Mouse (Mus musculus) limb, embryonic 10.5 days (tissue): Measurements from ENCODE around the gene Trp53. TPM values are rescaled to one million over a fixed set of nuclear protein-coding genes. Genes with fewer than 3 reads are reported as not detected.
"Not testable (repeated sequence)": the region's sequence is repeated elsewhere in the genome, so short reads cannot be mapped to it uniquely, and the experiment has no call there.

Experiments
- DNase-seq: peaks from one replicate; pipeline ENCODE4 v3.0.0-alpha.2; 2017; ENCODE audit warnings: low spot score
- H3K27ac ChIP-seq: fragments of 300-500 bp; sonication (generic); 2 replicates; pipeline ENCODE4 v1.5.1; 2016; ENCODE audit warnings: mild to moderate bottlenecking
- H3K27me3 ChIP-seq: fragments of 300-500 bp; sonication (generic); 2 replicates; pipeline ENCODE4 v1.6.1; 2016; ENCODE audit warnings: low read depth, mild to moderate bottlenecking; ENCODE audit not compliant: poor library complexity, severe bottlenecking
- H3K36me3 ChIP-seq: fragments of 300-500 bp; sonication (generic); 2 replicates; pipeline ENCODE4 v1.6.1; 2016; ENCODE audit warnings: mild to moderate bottlenecking, moderate library complexity
- H3K4me1 ChIP-seq: fragments of 300-500 bp; sonication (generic); 2 replicates; pipeline ENCODE4 v1.6.1; 2016
- H3K4me3 ChIP-seq: fragments of 300-500 bp; sonication (generic); 2 replicates; pipeline ENCODE4 v1.5.1; 2016; ENCODE audit warnings: mild to moderate bottlenecking, moderate library complexity
- H3K9me3 ChIP-seq: fragments of 300-500 bp; sonication (generic); replicated peaks from 2 replicates; pipeline ENCODE4 v1.6.1; 2016; ENCODE audit warnings: mild to moderate bottlenecking
- WGBS: fragments of 180-500 bp; shearing (Covaris S2); methylation state at CpG from one replicate; pipeline ENCODE4 v1.1.7; 2016; 5-methylcytosine and 5-hydroxymethylcytosine counted together
- polyA plus RNA-seq: library from polyadenylated mRNA; unstranded; fragments of >200 nt; fragmentation: Nextera tagmentation; extraction: Ambion mirVana; gene quantifications from 2 replicates; pipeline ENCODE4 v1.2.1, GENCODE M21; 2016

The Trp53 gene
- polyA plus RNA-seq, 1 experiment from 2014 or later, result 243 TPM

DNA sequence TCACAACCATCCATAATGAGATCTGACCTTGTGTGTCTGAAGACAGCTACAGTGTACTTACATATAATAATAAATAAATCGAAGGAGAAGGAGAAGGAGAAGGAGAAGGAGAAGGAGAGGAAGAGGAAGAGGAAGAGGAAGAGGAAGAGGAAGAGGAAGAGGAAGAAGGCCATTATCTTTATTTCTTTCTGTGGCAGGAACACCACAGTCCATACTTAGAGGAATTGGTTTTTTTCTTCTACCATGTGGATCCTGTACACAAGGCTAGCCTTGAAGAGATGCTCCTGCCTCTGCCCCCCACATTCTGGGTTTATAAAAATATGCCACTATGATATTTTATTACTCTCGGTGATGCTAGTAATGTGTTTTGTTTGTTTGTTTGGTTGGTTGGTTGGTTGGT is 26.7 kb downstream of the Trp53 start:
- Histone ChIP-seq H3K4me3 (no peak overlapping the region), H3K4me1 (peaks cover 28% of the 10 kb centered on the region), H3K27me3 (peaks cover 39% of the 10 kb centered on the region), H3K36me3 (no peaks in the 10 kb centered on the region), H3K27ac (no peak overlapping the region), H3K9me3 (no peaks in the 10 kb centered on the region)
- DNase-seq, result no peak
- whole genome bisulfite sequencing, result 91% methylated on average over 2 of the region's 2 CpGs

- H3K36me3 ChIP-seq, result no peaks in the 10 kb centered on the region
- peaks cover 23% of the 10 kb centered on the region for H3K27me3 ChIP-seq
- WGBS, result 90% methylated on average over 3 of the region's 3 CpGs
- DNase-seq, result no peak
- no peaks in the 10 kb centered on the region for H3K9me3 ChIP-seq
- H3K4me3 ChIP-seq, result no peak overlapping the region
- H3K4me1 ChIP-seq, result peaks cover 32% of the 10 kb centered on the region
- H3K27ac ChIP-seq, result no peak overlapping the region
These were observed 28.4 kb downstream of the Trp53 start for GRCm38 (mm10) chr11:69608525-69608924.

DNA sequence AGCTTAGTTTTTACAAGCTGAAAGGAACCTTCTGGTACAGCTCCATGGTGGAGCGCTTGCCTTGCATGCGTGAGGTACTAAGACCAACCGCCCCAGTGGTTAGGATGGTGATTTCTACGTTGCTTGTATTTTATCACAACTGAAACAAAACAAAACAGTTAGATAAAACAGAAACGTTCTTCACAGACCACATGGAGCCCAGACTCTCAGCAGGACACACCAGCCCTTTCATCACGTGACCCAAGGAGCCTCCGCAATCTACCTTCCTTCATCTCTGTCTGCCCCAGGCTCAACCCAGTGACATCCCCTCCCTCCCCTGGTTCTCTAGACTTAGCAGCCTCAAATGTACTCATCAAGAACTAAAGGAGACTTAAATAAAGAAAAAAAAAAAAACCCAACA is 29.3 kb downstream of the Trp53 start:
- H3K9me3 ChIP-seq, result no peaks in the 10 kb centered on the region
- DNase-seq, result no peak
- H3K4me1 ChIP-seq, result peaks cover 30% of the 10 kb centered on the region
- peaks cover 14% of the 10 kb centered on the region for H3K27me3 ChIP-seq
- 63% methylated on average over 7 of the region's 7 CpGs for WGBS
- no peak overlapping the region for H3K27ac ChIP-seq
- H3K4me3 ChIP-seq, result no peak overlapping the region
- no peaks in the 10 kb centered on the region for H3K36me3 ChIP-seq

GRCm38 (mm10) chr11:69610899-69611298 is 30.7 kb downstream of the Trp53 start:
- Histone ChIP-seq H3K4me1 (peaks cover 15% of the 10 kb centered on the region), H3K36me3 (no peaks in the 10 kb centered on the region), H3K9me3 (no peaks in the 10 kb centered on the region), H3K27me3 (peaks cover 12% of the 10 kb centered on the region), H3K4me3 (no peak overlapping the region), H3K27ac (no peak overlapping the region)
- WGBS, result 73% methylated on average over 4 of the region's 4 CpGs
- no peak for DNase-seq

GRCm38 (mm10) chr11:69613553-69614256 is 33.5 kb downstream of the Trp53 start:
- 12% methylated on average over 19 of the region's 19 CpGs for WGBS
- Histone ChIP-seq H3K27ac (peak overlapping the region; percentile 69), H3K27me3 (peaks cover 33% of the 10 kb centered on the region), H3K36me3 (no peaks in the 10 kb centered on the region), H3K4me1 (peaks cover 11% of the 10 kb centered on the region), H3K9me3 (no peaks in the 10 kb centered on the region), H3K4me3 (peak overlapping the region; percentile 18)
- DNase-seq, result peak; percentile 87

GRCm38 (mm10) chr11:69614257-69614588 is 34.1 kb downstream of the Trp53 start:
- peak overlapping the region; percentile 69; the same call in 1 of the 2 replicates for H3K27ac ChIP-seq

DNA sequence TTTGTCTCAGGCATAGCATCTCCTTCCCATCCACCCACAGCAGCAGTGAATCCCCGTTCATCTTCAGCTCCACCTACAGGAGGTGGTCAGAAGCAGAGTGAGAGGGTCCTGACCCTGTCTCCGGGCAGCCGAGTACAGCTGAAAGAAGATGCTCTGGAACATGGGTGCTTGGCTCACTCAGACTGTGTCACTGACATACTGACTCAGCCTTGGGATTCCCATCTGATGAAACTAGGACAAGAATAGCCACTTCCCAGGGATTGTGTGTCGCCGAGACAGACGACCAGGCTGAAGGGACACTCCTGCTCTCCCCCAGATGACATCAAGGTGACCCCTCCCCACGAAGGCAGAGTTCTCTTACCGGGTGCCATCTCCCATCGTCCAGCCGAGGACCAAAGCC is 36.6 kb downstream of the Trp53 start:
- 51% methylated on average over 10 of the region's 10 CpGs for WGBS
- no peaks in the 10 kb centered on the region for H3K9me3 ChIP-seq
- no peak overlapping the region for H3K27ac ChIP-seq
- no peak for DNase-seq
- H3K4me3 ChIP-seq, result no peak overlapping the region
- peaks cover 12% of the 10 kb centered on the region for H3K4me1 ChIP-seq
- no peaks in the 10 kb centered on the region for H3K36me3 ChIP-seq
- peaks cover 33% of the 10 kb centered on the region for H3K27me3 ChIP-seq

More at GRCm38 (mm10) chr11:69614257-69614588, 34.1 kb downstream of the Trp53 start:
- 58% methylated on average over 11 of the region's 11 CpGs for WGBS
- DNase-seq, H3K36me3 ChIP-seq, H3K9me3 ChIP-seq: not testable (repeated sequence)
- Histone ChIP-seq H3K27me3 (peaks cover 33% of the 10 kb centered on the region), H3K4me1 (peaks cover 11% of the 10 kb centered on the region), H3K4me3 (peak overlapping the region; percentile 18)

DNA sequence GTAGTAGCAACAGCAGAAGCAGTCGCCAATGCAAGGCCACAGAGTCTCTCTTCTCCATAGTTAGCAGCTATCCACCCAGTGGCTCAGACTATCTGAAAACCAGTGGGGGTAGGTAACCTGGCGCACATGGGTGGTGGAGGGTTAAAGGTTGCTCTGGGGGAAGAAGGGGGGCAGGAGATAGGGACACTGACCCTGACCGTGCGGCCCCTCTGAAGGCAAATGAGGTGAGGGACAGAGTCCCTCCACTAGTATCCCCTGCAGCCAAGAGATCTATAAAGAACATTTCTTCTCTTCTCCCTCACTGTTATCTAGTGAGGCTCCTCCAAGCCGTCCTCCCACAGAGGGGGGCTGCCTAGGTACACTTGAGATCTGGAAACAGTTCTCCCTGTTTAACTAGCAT is 37.6 kb downstream of the Trp53 start, which contains the start of gene Shbg:
TSS of gene Shbg (minus strand) at position 101 of the 400 bp plus-strand sequence.
- 75% methylated on average over 5 of the region's 5 CpGs for WGBS
- Histone ChIP-seq H3K9me3 (no peaks in the 10 kb centered on the region), H3K4me3 (no peak within 1 kb of the TSS), H3K27me3 (peaks cover 33% of the 10 kb centered on the region), H3K4me1 (peaks cover 23% of the 10 kb centered on the region), H3K27ac (no peak within 1 kb of the TSS), H3K36me3 (no peaks in the 10 kb centered on the region)
- no peak for DNase-seq

GRCm38 (mm10) chr11:69620394-69621081 is 40.4 kb downstream of the Trp53 start:
- 90% methylated on average over 7 of the region's 7 CpGs for WGBS
- Histone ChIP-seq H3K27me3 (peaks cover 25% of the 10 kb centered on the region), H3K9me3 (no peaks in the 10 kb centered on the region), H3K4me1 (peaks cover 17% of the 10 kb centered on the region), H3K4me3 (no peak overlapping the region), H3K36me3 (no peaks in the 10 kb centered on the region), H3K27ac (no peak overlapping the region)
- DNase-seq, result no peak

DNA sequence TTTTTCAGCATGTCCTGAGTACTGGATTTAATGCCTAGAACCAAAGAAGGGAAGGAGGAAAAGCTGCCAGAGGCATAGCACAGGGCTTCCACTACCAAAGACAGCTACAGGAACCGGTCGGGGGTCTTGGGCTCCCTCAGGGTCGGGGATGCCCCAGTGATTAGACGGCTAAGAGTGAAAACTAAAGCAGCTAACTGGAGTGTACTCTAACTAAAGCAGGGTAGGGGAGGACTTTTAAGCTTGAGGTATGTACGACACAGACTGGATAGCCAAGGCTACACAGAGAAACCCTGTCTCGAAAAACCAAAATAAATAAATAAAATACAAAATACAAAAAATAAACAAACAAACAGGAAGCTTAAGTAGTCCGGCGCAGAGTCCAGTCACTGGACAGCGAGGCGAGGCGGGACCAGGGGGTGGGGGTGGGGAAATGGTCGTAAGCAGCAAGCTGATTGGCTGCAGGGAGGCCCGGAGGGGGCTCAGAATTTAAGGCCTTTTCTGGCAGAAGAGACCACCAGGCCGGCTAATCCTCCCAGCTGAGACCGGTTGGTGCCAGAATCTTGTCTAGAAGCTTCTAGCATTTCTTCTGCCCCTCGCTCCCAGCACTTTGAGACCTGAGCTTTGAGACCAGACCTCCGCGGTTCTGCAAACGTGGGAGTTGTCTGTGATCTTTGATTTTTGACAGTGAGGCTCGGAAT is 41.6 kb downstream of the Trp53 start, which contains the start of gene Sat2:
TSS of gene Sat2 (plus strand) at position 454 of the 698 bp plus-strand sequence.
- no peaks in the 10 kb centered on the region for H3K36me3 ChIP-seq
- H3K27me3 ChIP-seq, result peaks cover 13% of the 10 kb centered on the region
- H3K4me1 ChIP-seq, result peaks cover 17% of the 10 kb centered on the region
- peak within 1 kb of the TSS; percentile 91 for H3K27ac ChIP-seq
- peak within 1 kb of the TSS; percentile 57 for H3K4me3 ChIP-seq
- 1% methylated on average over 20 of the region's 20 CpGs for WGBS
- H3K9me3 ChIP-seq, result no peaks in the 10 kb centered on the region
- peak; percentile 86 for DNase-seq

DNA sequence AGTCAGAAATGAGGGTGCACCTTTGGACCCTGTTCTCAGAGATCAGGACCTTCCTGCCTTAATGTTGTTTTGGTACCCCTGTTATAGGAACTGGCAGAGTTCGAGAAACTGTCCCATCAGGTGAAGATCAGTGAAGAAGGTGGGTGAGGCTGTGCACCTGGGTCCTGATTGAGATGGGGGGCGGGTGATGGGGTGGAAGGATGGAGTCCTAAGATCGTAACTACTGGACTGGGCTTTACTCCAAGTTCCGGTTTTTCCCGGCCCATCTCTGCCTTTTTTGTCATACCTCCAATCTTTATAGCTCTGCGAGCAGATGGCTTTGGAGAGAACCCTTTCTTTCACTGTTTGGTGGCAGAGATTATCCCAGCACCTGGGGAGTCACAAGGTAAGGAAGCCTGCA is 42.2 kb downstream of the Trp53 start:
- Histone ChIP-seq H3K27me3 (peaks cover 6% of the 10 kb centered on the region; the same call in 1 of the 2 replicates), H3K36me3 (no peaks in the 10 kb centered on the region), H3K27ac (peak overlapping the region; percentile 91), H3K9me3 (no peaks in the 10 kb centered on the region), H3K4me1 (peaks cover 17% of the 10 kb centered on the region), H3K4me3 (peak overlapping the region; percentile 57)
- 44% methylated on average over 6 of the region's 6 CpGs for WGBS
- peak; percentile 37 for DNase-seq

DNA sequence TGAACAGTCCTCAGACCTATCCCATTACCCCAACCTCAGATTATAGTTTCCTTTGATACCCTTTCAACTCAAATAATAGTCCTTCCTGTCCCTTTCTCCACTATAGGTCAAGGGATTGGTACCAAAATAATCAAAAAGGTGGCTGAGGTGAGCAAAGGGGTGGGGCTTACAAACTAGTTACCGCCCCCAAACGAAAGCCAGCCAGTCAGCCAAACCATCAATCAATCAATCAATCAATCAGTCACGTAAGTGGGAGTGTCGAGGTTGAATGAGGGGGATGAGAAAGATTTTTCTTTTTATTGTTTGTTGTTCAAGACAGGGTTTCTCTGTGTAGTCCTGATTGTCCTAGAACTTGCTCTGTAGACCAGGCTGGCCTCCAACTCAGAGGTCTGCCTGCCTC is 42.8 kb downstream of the Trp53 start:
- no peaks in the 10 kb centered on the region for H3K9me3 ChIP-seq
- 62% methylated on average over 4 of the region's 4 CpGs for WGBS
- DNase-seq, result no peak
- H3K4me1 ChIP-seq, result peaks cover 17% of the 10 kb centered on the region
- H3K4me3 ChIP-seq, result no peak overlapping the region
- H3K27me3 ChIP-seq, result 0 out of 2 replicates have a peak, but pooled peaks cover under 1% of the 10 kb centered on the region
- H3K36me3 ChIP-seq, result no peaks in the 10 kb centered on the region
- H3K27ac ChIP-seq, result peak overlapping the region; percentile 91; the same call in 1 of the 2 replicates

DNA sequence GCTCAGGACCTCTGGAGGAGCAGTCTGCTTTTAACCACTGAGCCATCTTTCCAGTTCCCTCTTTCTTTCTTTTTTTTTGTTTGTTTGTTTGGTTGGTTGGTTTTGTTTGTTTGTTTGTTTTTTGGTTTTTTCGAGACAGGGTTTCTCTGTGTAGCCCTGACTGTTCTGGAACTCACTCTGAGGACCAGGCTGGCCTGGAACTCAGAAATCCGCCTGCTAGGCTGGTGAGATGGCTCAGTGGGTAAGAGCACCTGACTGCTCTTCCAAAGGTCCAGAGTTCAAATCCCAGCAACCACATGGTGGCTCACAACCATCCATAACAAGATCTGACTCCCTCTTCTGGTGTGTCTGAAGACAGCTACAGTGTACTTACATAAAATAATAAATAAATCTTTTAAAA is 44.2 kb downstream of the Trp53 start:
- H3K9me3 ChIP-seq, DNase-seq, H3K27me3 ChIP-seq, H3K27ac ChIP-seq, H3K36me3 ChIP-seq, H3K4me3 ChIP-seq: not testable (repeated sequence)
- peaks cover 17% of the 10 kb centered on the region for H3K4me1 ChIP-seq
- WGBS, result 75% methylated on average over 2 of the region's 2 CpGs
